Mouse (Mus musculus): ENCODE results near the gene Olfr1442. TPM values are rescaled to one million over a fixed set of nuclear protein-coding genes. Genes with fewer than 3 reads are reported as not detected.
"Not testable (repeated sequence)": the region's sequence is repeated elsewhere in the genome, so short reads cannot be mapped to it uniquely, and the experiment has no call there.

Gene Olfr1442
- polyA plus RNA-seq, 1 experiment = not detected

GRCm38 (mm10) chr19:12649511-12649910, 20.7 kb upstream of the Olfr1442 start:
- Histone ChIP-seq H3K36me3 (ENCODE audit: control insufficient read depth, insufficient read depth) (no peaks in the 10 kb centered on the region), H3K79me2 (ENCODE audit: control insufficient read depth, insufficient read depth) (no peaks in the 10 kb centered on the region), H3K79me3 (ENCODE audit: low read depth) (no peaks in the 10 kb centered on the region), H3K4me3 (ENCODE audit: insufficient read depth, poor library complexity, severe bottlenecking) (no peak overlapping the region), H3K27me3 (ENCODE audit: control insufficient read depth, insufficient read depth, insufficient read length) (no peaks in the 10 kb centered on the region), H3ac (ENCODE audit: control insufficient read depth, insufficient read length, low read depth) (no peak overlapping the region)
- TF ChIP-seq MYOG (IDR thresholded peaks at IDR 0.05; ENCODE audit: control insufficient read depth, extremely low read depth, insufficient read length) (no peak), MAX (IDR thresholded peaks at IDR 0.05) (no peak), FOSL1 (IDR thresholded peaks at IDR 0.05; ENCODE audit: insufficient read depth, low read length, poor library complexity, severe bottlenecking) (no peak), CEBPB (IDR thresholded peaks at IDR 0.05; ENCODE audit: low read depth) (no peak), MYOD1 (IDR thresholded peaks at IDR 0.05; ENCODE audit: control insufficient read depth, insufficient read length, low read depth) (no peak), USF1 (IDR thresholded peaks at IDR 0.05; ENCODE audit: low read depth) (no peak), CTCF (IDR thresholded peaks at IDR 0.05; ENCODE audit: control insufficient read depth, insufficient read depth, insufficient read length) (no peak)

GRCm38 (mm10) chr19:12666156-12666555, 4.1 kb upstream of the Olfr1442 start:
- Histone ChIP-seq H3K27me3 (ENCODE audit: control insufficient read depth, insufficient read depth, insufficient read length) (no peaks in the 10 kb centered on the region), H3ac (ENCODE audit: control insufficient read depth, insufficient read length, low read depth) (no peak overlapping the region), H3K36me3 (ENCODE audit: control insufficient read depth, insufficient read depth) (no peaks in the 10 kb centered on the region), H3K79me2 (ENCODE audit: control insufficient read depth, insufficient read depth) (no peaks in the 10 kb centered on the region), H3K79me3 (ENCODE audit: low read depth) (no peaks in the 10 kb centered on the region), H3K4me3 (ENCODE audit: insufficient read depth, poor library complexity, severe bottlenecking) (no peak overlapping the region)
- no peak for TF ChIP-seq CEBPB (IDR thresholded peaks at IDR 0.05; ENCODE audit: low read depth)
- TF ChIP-seq FOSL1 (IDR thresholded peaks at IDR 0.05; ENCODE audit: insufficient read depth, low read length, poor library complexity, severe bottlenecking) = no peak
- TF ChIP-seq USF1 (IDR thresholded peaks at IDR 0.05; ENCODE audit: low read depth) = no peak
- no peak for TF ChIP-seq MYOD1 (IDR thresholded peaks at IDR 0.05; ENCODE audit: control insufficient read depth, insufficient read length, low read depth)
- TF ChIP-seq MYOG (IDR thresholded peaks at IDR 0.05; ENCODE audit: control insufficient read depth, extremely low read depth, insufficient read length) = no peak
- TF ChIP-seq CTCF (IDR thresholded peaks at IDR 0.05; ENCODE audit: control insufficient read depth, insufficient read depth, insufficient read length) = no peak
- TF ChIP-seq MAX (IDR thresholded peaks at IDR 0.05) = no peak

DNA sequence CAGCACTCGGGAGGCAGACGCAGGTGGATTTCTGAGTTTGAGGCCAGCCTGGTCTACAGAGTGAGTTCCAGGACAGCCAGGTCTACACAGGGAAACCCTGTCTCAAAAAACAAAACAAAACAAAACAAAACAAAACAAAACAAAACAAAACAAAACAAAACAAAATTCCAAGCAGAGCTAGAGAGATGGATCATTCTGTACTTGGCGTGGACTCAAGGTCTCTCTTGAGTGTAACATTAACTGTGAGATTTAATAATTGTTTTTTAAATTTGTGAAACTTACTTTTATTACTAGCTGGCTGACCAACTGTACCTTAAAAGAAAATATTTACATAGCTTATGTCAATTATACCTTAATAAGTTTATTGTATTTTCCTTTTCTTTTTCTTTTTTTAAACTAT, 1.6 kb upstream of the Olfr1442 start:
- H3K4me3 ChIP-seq (ENCODE audit: insufficient read depth, poor library complexity, severe bottlenecking); H3K79me3 ChIP-seq (ENCODE audit: low read depth); H3K36me3 ChIP-seq (ENCODE audit: control insufficient read depth, insufficient read depth); H3K79me2 ChIP-seq (ENCODE audit: control insufficient read depth, insufficient read depth); H3ac ChIP-seq (ENCODE audit: control insufficient read depth, insufficient read length, low read depth); H3K27me3 ChIP-seq (ENCODE audit: control insufficient read depth, insufficient read depth, insufficient read length): not testable (repeated sequence)

DNA sequence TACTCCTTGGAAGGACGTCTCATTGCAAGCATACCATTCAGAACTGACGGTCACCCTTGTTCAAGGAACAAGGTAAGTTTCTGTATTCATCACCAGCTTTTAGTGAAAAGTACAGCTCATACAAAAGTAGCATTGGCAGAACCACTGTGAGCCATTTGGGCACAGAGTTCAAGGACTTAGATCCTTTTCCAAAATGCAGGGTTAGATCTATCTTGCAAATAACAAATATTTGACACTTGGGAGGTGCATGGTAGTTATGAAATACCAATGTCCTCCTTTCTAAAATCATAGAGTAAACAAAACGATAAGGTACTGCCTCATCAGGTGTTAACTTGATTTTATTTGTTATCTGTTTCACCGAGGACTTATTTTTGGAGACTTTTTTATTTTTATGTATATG, 812 bp downstream of the Olfr1442 start:
- TF ChIP-seq MYOG (IDR thresholded peaks at IDR 0.05; ENCODE audit: control insufficient read depth, extremely low read depth, insufficient read length) (no peak), MYOD1 (IDR thresholded peaks at IDR 0.05; ENCODE audit: control insufficient read depth, insufficient read length, low read depth) (no peak), FOSL1 (IDR thresholded peaks at IDR 0.05; ENCODE audit: insufficient read depth, low read length, poor library complexity, severe bottlenecking) (no peak), CEBPB (IDR thresholded peaks at IDR 0.05; ENCODE audit: low read depth) (no peak), USF1 (IDR thresholded peaks at IDR 0.05; ENCODE audit: low read depth) (no peak), CTCF (IDR thresholded peaks at IDR 0.05; ENCODE audit: control insufficient read depth, insufficient read depth, insufficient read length) (no peak), MAX (IDR thresholded peaks at IDR 0.05) (no peak)
- no peaks in the 10 kb centered on the region for H3K79me2 ChIP-seq (ENCODE audit: control insufficient read depth, insufficient read depth)

DNA sequence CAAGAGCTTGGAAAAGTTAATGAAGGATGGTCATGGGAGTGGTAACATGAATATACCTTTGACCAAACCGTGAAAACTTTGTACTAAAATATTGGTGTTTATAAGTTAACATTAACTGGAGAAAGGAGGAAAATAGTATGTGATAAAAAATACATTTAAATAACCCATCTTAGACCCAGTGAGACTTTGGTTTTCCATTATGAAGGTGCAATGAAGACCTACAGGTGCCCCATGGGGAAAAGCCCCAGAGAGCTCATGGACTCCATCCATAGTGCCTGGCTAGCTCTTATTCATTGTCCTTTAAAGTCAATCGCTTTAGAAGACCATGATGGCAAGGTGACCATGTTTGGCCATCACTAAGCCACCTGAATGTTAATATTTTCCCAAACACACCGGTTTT, 7.6 kb downstream of the Olfr1442 start, which contains the start of gene Olfr1443:
Gene Olfr1443, plus strand, starts transcription at position 301 of the 400 bp plus-strand sequence.
- Histone ChIP-seq H3ac (ENCODE audit: control insufficient read depth, insufficient read length, low read depth) (no peak within 1 kb of the TSS), H3K27me3 (ENCODE audit: control insufficient read depth, insufficient read depth, insufficient read length) (no peaks in the 10 kb centered on the region), H3K4me3 (ENCODE audit: insufficient read depth, poor library complexity, severe bottlenecking) (no peak within 1 kb of the TSS), H3K36me3 (ENCODE audit: control insufficient read depth, insufficient read depth) (no peaks in the 10 kb centered on the region), H3K79me2 (ENCODE audit: control insufficient read depth, insufficient read depth) (no peaks in the 10 kb centered on the region), H3K79me3 (ENCODE audit: low read depth) (no peaks in the 10 kb centered on the region)
- no peak for TF ChIP-seq FOSL1 (IDR thresholded peaks at IDR 0.05; ENCODE audit: insufficient read depth, low read length, poor library complexity, severe bottlenecking)
- no peak for TF ChIP-seq USF1 (IDR thresholded peaks at IDR 0.05; ENCODE audit: low read depth)
- TF ChIP-seq CTCF (IDR thresholded peaks at IDR 0.05; ENCODE audit: control insufficient read depth, insufficient read depth, insufficient read length) = no peak
- TF ChIP-seq MAX (IDR thresholded peaks at IDR 0.05) = no peak
- no peak for TF ChIP-seq CEBPB (IDR thresholded peaks at IDR 0.05; ENCODE audit: low read depth)
- no peak for TF ChIP-seq MYOG (IDR thresholded peaks at IDR 0.05; ENCODE audit: control insufficient read depth, extremely low read depth, insufficient read length)
- TF ChIP-seq MYOD1 (IDR thresholded peaks at IDR 0.05; ENCODE audit: control insufficient read depth, insufficient read length, low read depth) = no peak

More for the DNA sequence above, 812 bp downstream of the Olfr1442 start:
- H3K79me3 ChIP-seq (ENCODE audit: low read depth) = no peaks in the 10 kb centered on the region
- no peaks in the 10 kb centered on the region for H3K27me3 ChIP-seq (ENCODE audit: control insufficient read depth, insufficient read depth, insufficient read length)
- no peak overlapping the region for H3ac ChIP-seq (ENCODE audit: control insufficient read depth, insufficient read length, low read depth)
- H3K36me3 ChIP-seq (ENCODE audit: control insufficient read depth, insufficient read depth) = no peaks in the 10 kb centered on the region
- no peak overlapping the region for H3K4me3 ChIP-seq (ENCODE audit: insufficient read depth, poor library complexity, severe bottlenecking)

DNA sequence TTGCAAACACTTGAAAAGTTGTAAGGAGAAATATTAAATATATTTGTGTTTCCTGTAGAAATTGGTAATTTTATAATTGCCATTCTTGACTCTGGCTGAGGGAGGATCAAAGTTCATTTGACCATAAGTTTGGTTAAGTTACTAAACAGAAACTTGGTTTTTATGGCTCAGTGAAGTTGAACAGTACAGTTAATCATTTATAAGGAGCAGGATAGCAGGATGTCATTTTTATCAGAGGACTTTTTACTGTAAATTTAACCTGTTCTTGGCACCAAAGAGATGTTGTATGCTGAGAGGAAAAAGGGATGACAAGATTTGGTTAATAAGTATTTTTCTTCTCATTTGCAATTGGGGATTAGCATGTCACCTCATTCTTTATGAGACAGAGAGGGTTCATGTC, 14.4 kb downstream of the Olfr1442 start:
- H3K4me3 ChIP-seq (ENCODE audit: insufficient read depth, poor library complexity, severe bottlenecking) = no peak overlapping the region
- H3K79me2 ChIP-seq (ENCODE audit: control insufficient read depth, insufficient read depth) = no peaks in the 10 kb centered on the region
- no peaks in the 10 kb centered on the region for H3K79me3 ChIP-seq (ENCODE audit: low read depth)
- H3K27me3 ChIP-seq (ENCODE audit: control insufficient read depth, insufficient read depth, insufficient read length) = no peaks in the 10 kb centered on the region
- no peaks in the 10 kb centered on the region for H3K36me3 ChIP-seq (ENCODE audit: control insufficient read depth, insufficient read depth)
- TF ChIP-seq USF1 (IDR thresholded peaks at IDR 0.05; ENCODE audit: low read depth) = no peak
- TF ChIP-seq CEBPB (IDR thresholded peaks at IDR 0.05; ENCODE audit: low read depth) = no peak
- no peak for TF ChIP-seq MYOG (IDR thresholded peaks at IDR 0.05; ENCODE audit: control insufficient read depth, extremely low read depth, insufficient read length)
- TF ChIP-seq MYOD1 (IDR thresholded peaks at IDR 0.05; ENCODE audit: control insufficient read depth, insufficient read length, low read depth) = no peak
- TF ChIP-seq FOSL1 (IDR thresholded peaks at IDR 0.05; ENCODE audit: insufficient read depth, low read length, poor library complexity, severe bottlenecking) = no peak
- TF ChIP-seq MAX (IDR thresholded peaks at IDR 0.05) = no peak
- TF ChIP-seq CTCF (IDR thresholded peaks at IDR 0.05; ENCODE audit: control insufficient read depth, insufficient read depth, insufficient read length) = no peak
- no peak overlapping the region for H3ac ChIP-seq (ENCODE audit: control insufficient read depth, insufficient read length, low read depth)
